Mouse (Mus musculus): ENCODE results near the gene Jdp2. TPM values are rescaled to one million over a fixed set of nuclear protein-coding genes. Genes with fewer than 3 reads are reported as not detected.

The Jdp2 gene
- polyA plus RNA-seq, 1 experiment from 2014 or later, result 0.66 TPM

- Histone ChIP-seq H3K27ac (ENCODE audit: low read depth, low read length) (no peak overlapping the region), H3K4me3 (ENCODE audit: low read length) (peak overlapping the region; percentile 72), H3K27me3 (ENCODE audit: control insufficient read depth, insufficient read depth, low read length) (peaks cover 6% of the 10 kb centered on the region; the same call in 1 of the 2 replicates), H3K9me3 (ENCODE audit: control insufficient read depth, low read length) (no peaks in the 10 kb centered on the region), H3K9ac (ENCODE audit: low read depth, low read length) (peak overlapping the region; percentile 81; the same call in 1 of the 2 replicates), H3K4me2 (replicated peaks; ENCODE audit: low read depth, low read length) (peak overlapping the region; percentile 83), H3K36me3 (ENCODE audit: control insufficient read depth, insufficient read depth, low read length) (no peaks in the 10 kb centered on the region), H3K4me1 (ENCODE audit: control insufficient read depth, insufficient read depth, low read length) (peaks cover 15% of the 10 kb centered on the region)
- WGBS, result 59% methylated on average over 11 of the region's 11 CpGs
- ATAC-seq (ENCODE audit: low FRiP score, low TSS enrichment), result no peak
These were observed 774 bp upstream of the Jdp2 start for GRCm38 (mm10) chr12:85598053-85598452.

GRCm38 (mm10) chr12:85599478-85600152 lies 788 bp downstream of the Jdp2 start:
- peak overlapping the region; percentile 83 for H3K4me2 ChIP-seq (replicated peaks; ENCODE audit: low read depth, low read length)
- peaks cover 15% of the 10 kb centered on the region for H3K4me1 ChIP-seq (ENCODE audit: control insufficient read depth, insufficient read depth, low read length)
- H3K4me3 ChIP-seq (ENCODE audit: low read length), result peak overlapping the region; percentile 72

GRCm38 (mm10) chr12:85600637-85601036 lies 1.8 kb downstream of the Jdp2 start:
- no peaks in the 10 kb centered on the region for H3K36me3 ChIP-seq (ENCODE audit: control insufficient read depth, insufficient read depth, low read length)
- H3K9ac ChIP-seq (ENCODE audit: low read depth, low read length), result no peak overlapping the region
- peak overlapping the region; percentile 72 for H3K4me3 ChIP-seq (ENCODE audit: low read length)
- H3K9me3 ChIP-seq (ENCODE audit: control insufficient read depth, low read length), result no peaks in the 10 kb centered on the region
- peak overlapping the region; percentile 83; the same call in 1 of the 2 replicates for H3K4me2 ChIP-seq (replicated peaks; ENCODE audit: low read depth, low read length)
- peaks cover 6% of the 10 kb centered on the region; the same call in 1 of the 2 replicates for H3K27me3 ChIP-seq (ENCODE audit: control insufficient read depth, insufficient read depth, low read length)
- no peak for ATAC-seq (ENCODE audit: low FRiP score, low TSS enrichment)
- 39% methylated on average over 7 of the region's 7 CpGs for WGBS
- no peak overlapping the region for H3K27ac ChIP-seq (ENCODE audit: low read depth, low read length)
- H3K4me1 ChIP-seq (ENCODE audit: control insufficient read depth, insufficient read depth, low read length), result peaks cover 15% of the 10 kb centered on the region

More at GRCm38 (mm10) chr12:85599478-85600152, 788 bp downstream of the Jdp2 start:
- Histone ChIP-seq H3K9me3 (ENCODE audit: control insufficient read depth, low read length) (no peaks in the 10 kb centered on the region), H3K36me3 (ENCODE audit: control insufficient read depth, insufficient read depth, low read length) (no peaks in the 10 kb centered on the region), H3K27me3 (ENCODE audit: control insufficient read depth, insufficient read depth, low read length) (peaks cover 6% of the 10 kb centered on the region; the same call in 1 of the 2 replicates), H3K9ac (ENCODE audit: low read depth, low read length) (peak overlapping the region; percentile 81), H3K27ac (ENCODE audit: low read depth, low read length) (peak overlapping the region; percentile 27; the same call in 1 of the 2 replicates)
- WGBS, result under 1% methylated on average over 41 of the region's 49 CpGs
- ATAC-seq (ENCODE audit: low FRiP score, low TSS enrichment), result peak; percentile 63

- WGBS, result 91% methylated on average over 6 of the region's 6 CpGs
- Histone ChIP-seq H3K36me3 (ENCODE audit: control insufficient read depth, insufficient read depth, low read length) (no peaks in the 10 kb centered on the region), H3K27me3 (ENCODE audit: control insufficient read depth, insufficient read depth, low read length) (peaks cover 6% of the 10 kb centered on the region; the same call in 1 of the 2 replicates), H3K9ac (ENCODE audit: low read depth, low read length) (no peak overlapping the region), H3K4me2 (replicated peaks; ENCODE audit: low read depth, low read length) (no peak overlapping the region), H3K4me3 (ENCODE audit: low read length) (no peak overlapping the region), H3K4me1 (ENCODE audit: control insufficient read depth, insufficient read depth, low read length) (peaks cover 15% of the 10 kb centered on the region), H3K9me3 (ENCODE audit: control insufficient read depth, low read length) (no peaks in the 10 kb centered on the region), H3K27ac (ENCODE audit: low read depth, low read length) (no peak overlapping the region)
- ATAC-seq (ENCODE audit: low FRiP score, low TSS enrichment), result no peak
These were observed 2.7 kb downstream of the Jdp2 start for GRCm38 (mm10) chr12:85601531-85601930.

- no peak for ATAC-seq (ENCODE audit: low FRiP score, low TSS enrichment)
- Histone ChIP-seq H3K4me2 (replicated peaks; ENCODE audit: low read depth, low read length) (no peak overlapping the region), H3K36me3 (ENCODE audit: control insufficient read depth, insufficient read depth, low read length) (no peaks in the 10 kb centered on the region), H3K4me3 (ENCODE audit: low read length) (no peak overlapping the region), H3K27ac (ENCODE audit: low read depth, low read length) (no peak overlapping the region), H3K27me3 (ENCODE audit: control insufficient read depth, insufficient read depth, low read length) (peaks cover 6% of the 10 kb centered on the region; the same call in 1 of the 2 replicates), H3K4me1 (ENCODE audit: control insufficient read depth, insufficient read depth, low read length) (peaks cover 15% of the 10 kb centered on the region), H3K9me3 (ENCODE audit: control insufficient read depth, low read length) (no peaks in the 10 kb centered on the region), H3K9ac (ENCODE audit: low read depth, low read length) (no peak overlapping the region)
- 63% methylated on average over 2 of the region's 2 CpGs for WGBS
These were observed 3.3 kb downstream of the Jdp2 start for GRCm38 (mm10) chr12:85602153-85602552.

GRCm38 (mm10) chr12:85602811-85603210 lies 4.0 kb downstream of the Jdp2 start:
- no peak overlapping the region for H3K4me3 ChIP-seq (ENCODE audit: low read length)

GRCm38 (mm10) chr12:85603767-85604166 lies 4.9 kb downstream of the Jdp2 start:
- Histone ChIP-seq H3K27ac (ENCODE audit: low read depth, low read length) (no peak overlapping the region), H3K4me1 (ENCODE audit: control insufficient read depth, insufficient read depth, low read length) (peaks cover 10% of the 10 kb centered on the region), H3K4me3 (ENCODE audit: low read length) (no peak overlapping the region), H3K9me3 (ENCODE audit: control insufficient read depth, low read length) (no peaks in the 10 kb centered on the region), H3K36me3 (ENCODE audit: control insufficient read depth, insufficient read depth, low read length) (peaks cover 3% of the 10 kb centered on the region; the same call in 1 of the 2 replicates), H3K27me3 (ENCODE audit: control insufficient read depth, insufficient read depth, low read length) (peaks cover 6% of the 10 kb centered on the region; the same call in 1 of the 2 replicates), H3K4me2 (replicated peaks; ENCODE audit: low read depth, low read length) (no peak overlapping the region), H3K9ac (ENCODE audit: low read depth, low read length) (no peak overlapping the region)
- WGBS, result 73% methylated on average over 9 of the region's 9 CpGs
- no peak for ATAC-seq (ENCODE audit: low FRiP score, low TSS enrichment)

More at GRCm38 (mm10) chr12:85602811-85603210, 4.0 kb downstream of the Jdp2 start:
- ATAC-seq (ENCODE audit: low FRiP score, low TSS enrichment), result no peak
- 40% methylated on average over 12 of the region's 12 CpGs for WGBS
- Histone ChIP-seq H3K27ac (ENCODE audit: low read depth, low read length) (no peak overlapping the region), H3K4me2 (replicated peaks; ENCODE audit: low read depth, low read length) (no peak overlapping the region), H3K4me1 (ENCODE audit: control insufficient read depth, insufficient read depth, low read length) (peaks cover 15% of the 10 kb centered on the region), H3K9ac (ENCODE audit: low read depth, low read length) (no peak overlapping the region), H3K27me3 (ENCODE audit: control insufficient read depth, insufficient read depth, low read length) (peaks cover 6% of the 10 kb centered on the region; the same call in 1 of the 2 replicates), H3K36me3 (ENCODE audit: control insufficient read depth, insufficient read depth, low read length) (no peaks in the 10 kb centered on the region), H3K9me3 (ENCODE audit: control insufficient read depth, low read length) (no peaks in the 10 kb centered on the region)

- no peak overlapping the region for H3K9ac ChIP-seq (ENCODE audit: low read depth, low read length)
- no peak overlapping the region for H3K4me3 ChIP-seq (ENCODE audit: low read length)
- ATAC-seq (ENCODE audit: low FRiP score, low TSS enrichment), result no peak
- H3K9me3 ChIP-seq (ENCODE audit: control insufficient read depth, low read length), result no peaks in the 10 kb centered on the region
- no peak overlapping the region for H3K27ac ChIP-seq (ENCODE audit: low read depth, low read length)
- H3K36me3 ChIP-seq (ENCODE audit: control insufficient read depth, insufficient read depth, low read length), result peaks cover 3% of the 10 kb centered on the region; the same call in 1 of the 2 replicates
- H3K4me2 ChIP-seq (replicated peaks; ENCODE audit: low read depth, low read length), result no peak overlapping the region
- peaks cover 10% of the 10 kb centered on the region for H3K4me1 ChIP-seq (ENCODE audit: control insufficient read depth, insufficient read depth, low read length)
- WGBS, result 71% methylated on average over 9 of the region's 9 CpGs
- H3K27me3 ChIP-seq (ENCODE audit: control insufficient read depth, insufficient read depth, low read length), result peaks cover 6% of the 10 kb centered on the region; the same call in 1 of the 2 replicates
These were observed 5.6 kb downstream of the Jdp2 start for GRCm38 (mm10) chr12:85604301-85604998.
